Mouse (Mus musculus): ENCODE measurements at regions not wholly inside any gene's neighbourhood (a gene's known extent, or its start where the extent isn't known, plus 50 kb on each side); places are given as distances from the start of the nearest gene placed in this dataset.

DNA sequence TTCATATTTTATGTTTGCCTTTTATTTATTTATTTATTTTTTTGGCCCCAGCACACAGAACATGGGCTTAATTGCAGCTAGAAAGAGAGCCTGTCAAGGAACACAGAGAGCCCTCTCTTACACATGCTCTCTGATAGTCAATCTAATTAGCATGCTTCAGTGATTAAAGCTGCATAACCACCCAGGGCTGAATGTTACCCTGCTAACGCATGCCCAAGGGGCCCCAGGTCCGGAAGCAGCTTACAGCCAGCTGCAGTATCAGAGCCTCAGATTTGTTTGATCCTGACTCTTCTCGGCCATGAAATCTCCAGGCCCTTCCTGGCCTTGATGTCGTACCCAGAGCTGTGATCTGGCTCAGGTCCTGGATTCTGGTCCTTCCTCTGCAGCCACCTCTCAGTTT lies 569.4 kb upstream of the Gm19410 start:
- ATAC-seq (ENCODE audit: low FRiP score, low read depth), result peak; percentile 72; the same call in 1 of the 2 replicates
- H3K36me3 ChIP-seq, result no peaks in the 10 kb centered on the region
- H3K27ac ChIP-seq (replicated peaks), result no peak overlapping the region

DNA sequence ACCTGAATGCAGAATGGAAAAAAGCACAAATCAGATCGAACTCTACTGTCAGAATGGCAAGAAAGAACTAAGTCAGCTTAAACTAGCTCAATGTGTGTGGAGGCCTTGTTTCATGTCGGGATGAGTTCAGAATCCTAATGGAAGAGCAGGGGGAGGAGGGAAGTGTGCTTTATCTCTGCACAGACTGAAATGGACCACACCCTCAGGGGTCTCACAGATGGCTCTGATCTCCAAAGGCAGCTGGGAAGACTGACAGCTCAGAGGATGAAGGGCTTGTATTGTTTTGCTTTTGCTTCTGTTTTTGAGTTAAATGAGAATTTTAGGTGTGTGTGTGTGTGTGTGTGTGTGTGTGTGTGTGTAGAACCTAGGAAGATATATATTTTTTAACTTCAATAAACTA lies 566.8 kb upstream of the Gm19410 start:
- WGBS, result 51% methylated on average over 2 of the region's 2 CpGs
- Histone ChIP-seq H3K9me3 (no peaks in the 10 kb centered on the region), H3K4me1 (replicated peaks) (no peaks in the 10 kb centered on the region), H3K27me3 (no peaks in the 10 kb centered on the region), H3K36me3 (no peaks in the 10 kb centered on the region), H3K4me2 (no peak overlapping the region), H3K9ac (no peak overlapping the region), H3K4me3 (no peak overlapping the region), H3K27ac (replicated peaks) (no peak overlapping the region)
- ATAC-seq (ENCODE audit: low FRiP score, low read depth), result no peak

More for the DNA sequence above, 569.4 kb upstream of the Gm19410 start:
- Histone ChIP-seq H3K27me3 (no peaks in the 10 kb centered on the region), H3K4me2 (no peak overlapping the region), H3K4me3 (no peak overlapping the region), H3K9ac (no peak overlapping the region), H3K9me3 (no peaks in the 10 kb centered on the region), H3K4me1 (replicated peaks) (no peaks in the 10 kb centered on the region)
- 16% methylated on average over 4 of the region's 4 CpGs for WGBS

DNA sequence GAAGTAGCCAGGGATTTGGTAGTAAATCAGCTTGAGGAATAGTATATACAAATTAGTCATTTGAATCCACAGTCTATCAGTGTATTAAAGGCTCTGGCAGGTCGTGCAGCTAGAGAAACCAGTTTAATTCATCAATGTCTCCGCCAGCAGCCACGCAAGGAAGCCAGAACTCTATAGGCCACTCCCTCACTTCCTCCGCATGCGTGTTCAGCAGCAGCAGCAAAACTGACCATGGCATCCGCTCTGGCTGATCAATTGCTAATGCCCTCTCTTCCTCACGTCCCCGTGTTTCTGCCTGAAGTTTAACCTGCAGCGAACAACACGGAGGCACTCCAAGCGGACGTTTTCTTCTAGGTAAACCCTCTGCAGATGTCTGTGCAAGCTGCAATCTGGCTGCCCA lies 564.2 kb upstream of the Gm19410 start:
- Histone ChIP-seq H3K36me3 (no peaks in the 10 kb centered on the region), H3K9me3 (no peaks in the 10 kb centered on the region), H3K27me3 (no peaks in the 10 kb centered on the region), H3K4me1 (replicated peaks) (0 out of 2 replicates have a peak, but pooled peaks cover 2% of the 10 kb centered on the region), H3K4me2 (no peak overlapping the region), H3K4me3 (no peak overlapping the region), H3K9ac (no peak overlapping the region), H3K27ac (replicated peaks) (no peak overlapping the region; the same call in 1 of the 2 replicates)
- no peak for ATAC-seq (ENCODE audit: low FRiP score, low read depth)
- 59% methylated on average over 12 of the region's 12 CpGs for WGBS

DNA sequence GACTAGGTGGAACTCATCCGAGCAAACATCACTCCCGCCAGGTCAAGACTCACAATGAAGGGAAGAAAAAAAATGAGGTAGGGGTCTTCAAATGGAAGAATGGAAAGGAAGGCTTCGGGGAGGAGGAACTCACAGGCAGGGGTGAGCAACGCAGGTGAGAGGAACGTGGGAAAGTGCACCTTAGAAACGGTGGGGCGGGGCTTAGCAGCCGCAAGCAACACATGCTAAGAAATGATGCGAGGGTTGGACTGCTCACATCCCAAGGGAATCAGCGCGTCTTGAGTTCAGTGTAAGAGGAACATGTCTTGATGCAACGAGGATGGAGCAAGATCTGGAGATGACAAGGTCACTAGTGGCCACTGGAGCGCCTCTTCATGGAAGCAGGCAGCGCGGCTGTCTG lies 560.6 kb upstream of the Gm19410 start:
- no peaks in the 10 kb centered on the region for H3K36me3 ChIP-seq
- no peak overlapping the region for H3K27ac ChIP-seq (replicated peaks)
- H3K4me2 ChIP-seq, result peak overlapping the region; percentile 13; the same call in 1 of the 2 replicates
- H3K9me3 ChIP-seq, result no peaks in the 10 kb centered on the region
- ATAC-seq (ENCODE audit: low FRiP score, low read depth), result no peak
- H3K9ac ChIP-seq, result no peak overlapping the region
- no peaks in the 10 kb centered on the region for H3K27me3 ChIP-seq
- 72% methylated on average over 15 of the region's 15 CpGs for WGBS
- no peak overlapping the region for H3K4me3 ChIP-seq
- H3K4me1 ChIP-seq (replicated peaks), result 0 out of 2 replicates have a peak, but pooled peaks cover 2% of the 10 kb centered on the region

DNA sequence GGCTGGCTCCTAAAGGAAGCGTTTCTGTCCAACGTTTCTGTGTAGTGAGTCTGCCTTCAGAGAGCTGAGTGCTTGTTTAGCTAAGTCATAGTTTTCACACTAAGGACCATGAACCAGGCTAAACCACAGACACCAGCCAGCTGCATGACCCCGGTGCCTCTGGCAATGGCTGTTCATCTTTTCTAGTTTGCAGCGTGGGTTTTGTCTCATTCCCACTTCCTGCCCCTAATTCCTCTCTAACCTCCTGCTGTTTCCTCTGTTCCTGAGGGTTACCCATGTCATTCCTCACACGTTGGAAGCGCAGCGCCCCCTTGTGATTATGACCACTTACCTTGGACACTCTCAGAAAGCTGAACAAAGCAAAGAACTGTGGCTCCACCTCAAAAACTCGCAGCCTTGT lies 560.1 kb upstream of the Gm19410 start:
- Histone ChIP-seq H3K4me2 (peak overlapping the region; percentile 13), H3K36me3 (no peaks in the 10 kb centered on the region), H3K4me1 (replicated peaks) (0 out of 2 replicates have a peak, but pooled peaks cover 2% of the 10 kb centered on the region), H3K4me3 (no peak overlapping the region), H3K9me3 (no peaks in the 10 kb centered on the region), H3K9ac (no peak overlapping the region), H3K27me3 (no peaks in the 10 kb centered on the region), H3K27ac (replicated peaks) (no peak overlapping the region)
- 16% methylated on average over 8 of the region's 8 CpGs for WGBS
- no peak for ATAC-seq (ENCODE audit: low FRiP score, low read depth)

DNA sequence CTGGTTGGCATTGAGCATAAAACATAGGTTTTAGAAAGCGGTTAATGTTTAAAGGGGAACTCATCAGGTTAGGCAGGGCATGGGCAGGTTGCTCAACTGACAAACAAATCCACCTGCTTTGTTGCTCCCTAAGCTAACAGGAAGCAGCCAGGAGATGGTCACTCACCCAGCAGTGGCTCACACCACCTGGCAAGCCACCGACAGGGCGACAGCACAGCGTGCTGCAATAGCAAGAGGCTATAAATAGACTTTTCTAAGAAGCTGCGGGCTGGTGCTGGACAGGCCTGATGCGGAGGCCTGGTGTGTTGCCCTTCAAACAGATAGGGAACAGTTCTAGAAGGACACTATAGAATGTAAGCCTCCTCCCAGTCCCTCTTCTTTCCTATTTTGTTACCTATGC lies 559.3 kb upstream of the Gm19410 start:
- Histone ChIP-seq H3K9ac (no peak overlapping the region), H3K27ac (replicated peaks) (no peak overlapping the region), H3K36me3 (no peaks in the 10 kb centered on the region), H3K4me2 (no peak overlapping the region), H3K9me3 (no peaks in the 10 kb centered on the region), H3K4me3 (no peak overlapping the region), H3K27me3 (no peaks in the 10 kb centered on the region), H3K4me1 (replicated peaks) (0 out of 2 replicates have a peak, but pooled peaks cover 2% of the 10 kb centered on the region)
- WGBS, result 59% methylated on average over 6 of the region's 6 CpGs
- ATAC-seq (ENCODE audit: low FRiP score, low read depth), result no peak

DNA sequence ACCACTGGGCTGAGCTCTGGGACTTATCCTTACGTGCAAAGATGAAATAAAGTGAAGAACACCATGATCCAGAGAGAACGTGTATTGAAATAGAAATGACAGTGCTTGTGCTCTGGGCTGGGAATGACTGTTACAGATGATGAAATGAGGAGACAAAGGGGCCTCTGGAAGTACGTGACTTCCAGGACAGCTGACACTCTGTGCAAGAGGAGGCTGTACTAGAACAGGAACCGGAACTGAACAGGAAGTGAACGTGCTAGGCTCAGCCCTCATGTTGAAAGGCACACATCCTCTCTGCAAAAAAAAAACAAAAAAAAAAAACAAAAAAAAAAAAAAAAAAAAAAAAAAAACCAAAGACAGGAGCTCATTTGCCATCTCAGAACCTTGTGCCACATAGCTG lies 557.2 kb upstream of the Gm19410 start:
- Histone ChIP-seq H3K4me1 (replicated peaks) (0 out of 2 replicates have a peak, but pooled peaks cover 2% of the 10 kb centered on the region), H3K27me3 (no peaks in the 10 kb centered on the region), H3K9me3 (no peaks in the 10 kb centered on the region), H3K4me2 (no peak overlapping the region), H3K36me3 (no peaks in the 10 kb centered on the region), H3K9ac (no peak overlapping the region), H3K27ac (replicated peaks) (no peak overlapping the region), H3K4me3 (no peak overlapping the region)
- WGBS, result 84% methylated on average over 5 of the region's 5 CpGs
- no peak for ATAC-seq (ENCODE audit: low FRiP score, low read depth)

DNA sequence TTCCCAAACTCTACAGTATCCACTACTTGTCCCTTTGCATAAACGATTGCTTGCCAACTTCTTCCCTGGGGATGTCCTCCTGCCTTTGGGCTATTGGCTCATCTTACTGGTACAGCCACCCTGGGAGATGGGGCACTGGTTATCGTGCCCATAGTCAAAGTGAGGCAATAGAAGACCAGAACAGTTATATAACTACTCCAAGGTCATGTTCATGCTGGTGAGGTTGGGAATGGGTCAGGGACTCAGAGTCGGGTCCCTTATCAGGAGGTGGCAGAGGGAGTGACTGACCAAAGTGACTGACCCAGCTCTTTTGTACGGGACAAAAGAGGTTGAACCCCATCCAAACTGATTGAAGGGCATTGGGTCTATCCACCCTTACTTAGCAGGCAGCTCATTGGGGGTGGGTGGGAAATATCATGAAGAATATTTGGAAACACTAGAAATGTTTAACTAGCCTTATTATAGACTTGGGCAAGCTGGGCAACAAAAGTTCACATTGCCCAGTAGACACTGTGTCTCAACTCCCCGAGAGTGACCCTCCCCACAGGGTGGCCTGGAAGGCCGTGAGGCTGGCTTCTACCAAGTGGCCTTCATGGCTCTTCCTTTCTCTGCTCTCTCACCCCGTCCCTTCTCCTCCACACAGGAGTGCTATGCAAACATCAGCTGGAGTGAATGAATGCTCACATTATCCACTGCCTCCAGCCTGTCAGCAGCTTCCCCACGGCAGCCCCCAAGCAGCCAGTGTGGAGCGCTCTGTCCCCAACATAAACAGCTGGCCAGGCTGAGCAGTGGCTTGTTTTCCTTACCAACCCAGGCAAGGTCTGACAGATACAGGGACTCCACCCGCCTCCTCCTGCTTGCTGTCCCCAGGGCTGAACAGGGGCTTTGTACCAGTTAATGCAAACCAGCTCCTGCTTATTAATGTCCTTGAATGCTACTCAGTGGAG lies 553.8 kb upstream of the Gm19410 start:
- no peaks in the 10 kb centered on the region for H3K9me3 ChIP-seq
- WGBS, result 69% methylated on average over 10 of the region's 10 CpGs
- H3K36me3 ChIP-seq, result no peaks in the 10 kb centered on the region
- H3K9ac ChIP-seq, result no peak overlapping the region
- no peak for ATAC-seq (ENCODE audit: low FRiP score, low read depth)
- no peak overlapping the region for H3K4me2 ChIP-seq
- H3K27me3 ChIP-seq, result no peaks in the 10 kb centered on the region
- H3K27ac ChIP-seq (replicated peaks), result no peak overlapping the region
- no peak overlapping the region for H3K4me3 ChIP-seq
- H3K4me1 ChIP-seq (replicated peaks), result no peaks in the 10 kb centered on the region

DNA sequence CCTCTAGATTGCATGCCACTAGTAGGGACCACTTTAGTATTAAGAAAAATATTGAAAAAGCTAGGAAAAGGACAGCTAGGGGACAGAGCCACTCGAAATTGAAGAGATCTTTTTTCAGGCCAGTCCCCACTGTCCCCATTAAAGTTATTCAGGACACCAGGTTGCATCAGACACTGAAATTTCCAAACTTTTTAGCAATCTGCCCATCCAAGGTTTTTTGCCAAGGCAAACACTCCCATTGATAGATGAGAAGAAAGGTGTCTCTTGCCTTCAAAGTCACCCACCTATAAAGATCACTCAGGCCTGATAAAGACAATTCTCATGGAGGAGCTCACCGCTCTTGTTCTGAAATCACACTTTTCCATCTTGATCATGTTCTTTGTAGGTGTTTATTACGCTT lies 552.1 kb upstream of the Gm19410 start:
- no peak overlapping the region for H3K9ac ChIP-seq
- H3K27me3 ChIP-seq, result no peaks in the 10 kb centered on the region
- no peaks in the 10 kb centered on the region for H3K36me3 ChIP-seq
- WGBS, result 83% methylated on average over 3 of the region's 3 CpGs
- H3K9me3 ChIP-seq, result no peaks in the 10 kb centered on the region
- no peak overlapping the region for H3K4me3 ChIP-seq
- no peak overlapping the region for H3K4me2 ChIP-seq
- H3K4me1 ChIP-seq (replicated peaks), result no peaks in the 10 kb centered on the region
- ATAC-seq (ENCODE audit: low FRiP score, low read depth), result no peak
- H3K27ac ChIP-seq (replicated peaks), result no peak overlapping the region

DNA sequence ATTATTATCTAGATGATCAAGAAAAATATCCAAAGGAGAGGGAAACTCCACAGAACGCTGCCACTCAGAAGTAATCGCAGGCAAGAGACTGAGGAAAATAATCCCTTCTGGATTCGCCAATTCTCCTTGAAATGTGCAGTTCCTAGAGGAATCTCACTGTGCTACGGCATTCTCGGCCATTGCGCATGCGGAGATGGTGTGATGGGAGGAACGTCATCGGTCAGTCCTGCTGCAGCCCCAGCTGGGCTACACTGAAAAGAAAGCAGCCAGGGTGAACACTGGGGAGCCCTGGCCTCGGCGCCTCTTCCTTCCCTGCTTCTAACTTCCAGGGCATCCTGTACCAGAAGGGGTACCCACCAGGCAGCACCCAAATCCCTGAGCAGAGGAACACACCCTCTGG lies 548.0 kb upstream of the Gm19410 start:
- H3K9me3 ChIP-seq, result no peaks in the 10 kb centered on the region
- no peak for ATAC-seq (ENCODE audit: low FRiP score, low read depth)
- H3K27me3 ChIP-seq, result no peaks in the 10 kb centered on the region
- no peaks in the 10 kb centered on the region for H3K36me3 ChIP-seq
- H3K4me2 ChIP-seq, result no peak overlapping the region
- no peak overlapping the region for H3K9ac ChIP-seq
- 83% methylated on average over 11 of the region's 11 CpGs for WGBS
- H3K4me1 ChIP-seq (replicated peaks), result no peaks in the 10 kb centered on the region
- no peak overlapping the region for H3K4me3 ChIP-seq
- H3K27ac ChIP-seq (replicated peaks), result no peak overlapping the region

DNA sequence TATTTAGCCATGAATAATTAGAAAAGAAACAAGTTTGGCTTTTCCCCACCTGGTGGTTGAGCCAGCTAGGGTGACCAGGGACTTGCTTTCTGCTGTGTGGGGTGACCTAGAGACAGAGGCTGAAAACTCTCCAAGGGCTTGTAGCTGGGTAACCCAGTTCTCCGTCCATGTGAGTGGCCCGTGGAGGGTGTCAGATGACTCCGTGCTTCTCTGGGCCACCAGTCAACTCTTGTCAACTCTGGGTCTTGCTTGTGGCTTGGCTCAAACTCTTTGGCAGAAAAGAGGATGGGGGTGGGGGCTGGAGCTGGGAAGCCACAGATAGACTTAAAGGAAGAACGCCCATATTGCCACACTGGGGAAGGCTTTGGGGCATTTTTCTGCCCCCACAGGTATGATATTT lies 547.3 kb upstream of the Gm19410 start:
- Histone ChIP-seq H3K4me2 (no peak overlapping the region), H3K4me1 (replicated peaks) (no peaks in the 10 kb centered on the region), H3K27me3 (no peaks in the 10 kb centered on the region), H3K36me3 (no peaks in the 10 kb centered on the region), H3K4me3 (no peak overlapping the region), H3K9me3 (no peaks in the 10 kb centered on the region), H3K27ac (replicated peaks) (no peak overlapping the region), H3K9ac (no peak overlapping the region)
- ATAC-seq (ENCODE audit: low FRiP score, low read depth), result no peak
- WGBS, result 85% methylated on average over 4 of the region's 4 CpGs

DNA sequence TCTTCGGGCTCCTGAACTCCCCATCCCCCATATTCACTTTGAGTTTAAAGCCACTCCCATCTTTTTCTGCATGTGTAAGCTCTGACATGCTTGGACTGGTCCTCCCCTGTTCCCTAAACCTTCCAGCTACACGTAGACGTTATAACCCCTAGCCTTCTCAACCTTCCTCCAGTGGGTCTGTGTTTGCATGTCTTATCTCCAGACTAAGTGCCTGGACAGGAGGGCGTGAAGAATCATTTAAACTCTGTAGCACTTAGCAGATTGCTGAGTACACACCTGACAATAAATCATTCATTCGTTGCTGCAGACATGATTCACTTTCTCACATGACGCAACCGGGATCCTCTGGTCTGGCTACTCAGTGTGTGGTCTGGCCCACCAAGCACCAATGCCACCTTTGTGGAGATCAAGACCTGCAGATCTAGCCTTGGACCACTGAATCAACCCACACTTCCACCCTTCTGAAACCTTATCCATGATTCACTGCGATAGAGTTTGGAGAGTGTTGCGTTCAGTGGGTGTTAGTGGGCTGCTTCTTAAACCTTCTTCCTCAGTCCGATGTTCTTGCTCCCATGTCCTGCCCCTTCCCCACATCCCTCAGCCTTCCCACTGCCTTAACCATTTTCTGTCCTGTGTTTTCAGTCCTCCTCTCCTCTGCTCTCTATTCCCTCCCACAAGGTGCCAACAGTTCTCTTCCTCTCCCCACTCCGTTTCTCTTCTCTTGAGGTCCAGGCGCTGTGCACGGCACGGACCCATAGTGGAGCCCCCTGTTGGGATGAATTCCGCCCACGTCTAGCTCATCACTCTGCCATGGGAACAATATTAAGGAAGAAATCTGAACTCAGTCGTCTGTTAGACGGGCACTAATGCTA lies 541.3 kb upstream of the Gm19410 start:
- Histone ChIP-seq H3K9me3 (no peaks in the 10 kb centered on the region), H3K4me2 (no peak overlapping the region), H3K27ac (replicated peaks) (no peak overlapping the region), H3K4me3 (no peak overlapping the region), H3K27me3 (no peaks in the 10 kb centered on the region), H3K4me1 (replicated peaks) (no peaks in the 10 kb centered on the region), H3K36me3 (no peaks in the 10 kb centered on the region), H3K9ac (no peak overlapping the region)
- no peak for ATAC-seq (ENCODE audit: low FRiP score, low read depth)
- 82% methylated on average over 18 of the region's 18 CpGs for WGBS
